Mouse (Mus musculus): Measurements from ENCODE around the gene Btbd18.

GRCm38 (mm10) chr2:84619646-84620340 lies 39.1 kb upstream of the Btbd18 start:
- no peak for TF ChIP-seq CTCF (IDR thresholded peaks at IDR 0.05; ENCODE audit: low read depth, low read length)
- no peak for TF ChIP-seq POLR2A (IDR thresholded peaks at IDR 0.05; ENCODE audit: borderline replicate concordance, low read depth, low read length)

Data from bone marrow macrophage, adult 2 months (primary cell).